Mouse (Mus musculus) macrophage (primary cell): ENCODE data around the gene Avl9. TPM values are rescaled to one million over a fixed set of nuclear protein-coding genes. Genes with fewer than 3 reads are reported as not detected.

Source experiments
- H3K27ac ChIP-seq: fragments of 350-480 bp; formaldehyde crosslinking; 2 replicates; pipeline ENCODE4 v1.9.0; 2021
- H3K36me3 ChIP-seq: fragments of 350-480 bp; formaldehyde crosslinking; 2 replicates; pipeline ENCODE4 v1.9.0; 2021; ENCODE audit errors: inconsistent target
- H3K4me3 ChIP-seq: fragments of 350-480 bp; formaldehyde crosslinking; 2 replicates; pipeline ENCODE4 v1.9.0; 2021; ENCODE audit errors: inconsistent target
- H3K79me2 ChIP-seq: fragments of 350-480 bp; formaldehyde crosslinking; 2 replicates; pipeline ENCODE4 v1.9.0; 2021; ENCODE audit errors: inconsistent target
- WGBS: methylation state at CpG from one replicate; pipeline ENCODE4 v1.1.7; 2026; ENCODE audit warnings: inconsistent platforms; ENCODE audit not compliant: missing documents; 5-methylcytosine and 5-hydroxymethylcytosine counted together
- polyA plus RNA-seq: library from polyadenylated mRNA; stranded (reverse); fragments of 250-400 nt; gene quantifications from 3 replicates; pipeline ENCODE4 v1.2.4, GENCODE M21; 2018; ENCODE audit warnings: inconsistent platforms

Gene Avl9
- polyA plus RNA-seq, 1 experiment from 2014 or later, result 12.3 TPM

- Histone ChIP-seq H3K79me2 (no peaks in the 10 kb centered on the region), H3K36me3 (no peaks in the 10 kb centered on the region), H3K4me3 (no peak overlapping the region), H3K27ac (no peak overlapping the region)
- 17% methylated on average over 3 of the region's 3 CpGs for WGBS
These were observed 94.0 kb downstream of the Avl9 start for GRCm38 (mm10) chr6:56808656-56809055.

Other genes with a start within 250 kb of the Avl9 start
- gene Pde1c, start 145.8 kb upstream of the Avl9 start, polyA plus RNA-seq, result 0.31 to 1.6 TPM (median 0.64 TPM) in 3 replicates
- 28.8 to 54.4 TPM (median 39.2 TPM) in 3 replicates for gene Lsm5, start 10.2 kb upstream of the Avl9 start, polyA plus RNA-seq
- gene Kbtbd2, start 82.9 kb downstream of the Avl9 start, polyA plus RNA-seq, result 21.0 to 33.2 TPM (median 27.7 TPM) in 3 replicates
- gene Fkbp9, start 117.2 kb downstream of the Avl9 start, polyA plus RNA-seq, result 8.7 to 10.5 TPM (median 9.6 TPM) in 3 replicates
- gene Nt5c3, start 209.0 kb downstream of the Avl9 start, polyA plus RNA-seq, result 31.1 to 84.1 TPM (median 31.6 TPM) in 3 replicates
- 0.09 to 0.11 TPM in 2 of 3 replicates, not detected in the other for gene Vmn1r4, start 209.1 kb downstream of the Avl9 start, polyA plus RNA-seq